Mouse (Mus musculus) myocyte (in vitro differentiated cells): Measurements from ENCODE around the gene Dab2. TPM values are rescaled to one million over a fixed set of nuclear protein-coding genes. Genes with fewer than 3 reads are reported as not detected.

Experiments used
- H3K27me3 ChIP-seq: one replicate; pipeline ENCODE4 v1.6.1; 2011; ENCODE audit not compliant: control insufficient read depth, insufficient read depth, insufficient read length
- H3K36me3 ChIP-seq: one replicate; pipeline ENCODE4 v1.6.1; 2011; ENCODE audit not compliant: control insufficient read depth, insufficient read depth
- H3K4me2 ChIP-seq: one replicate; pipeline ENCODE4 v1.6.1; 2011; ENCODE audit warnings: low read depth, control low read depth
- H3K4me3 ChIP-seq: one replicate; pipeline ENCODE4 v1.5.1; 2011; ENCODE audit warnings: mild to moderate bottlenecking, control low read depth, moderate library complexity
- H3K79me2 ChIP-seq: one replicate; pipeline ENCODE4 v1.6.1; 2011; ENCODE audit not compliant: control insufficient read depth, insufficient read depth
- H3ac ChIP-seq: one replicate; pipeline ENCODE4 v1.6.1; 2011; ENCODE audit not compliant: control insufficient read depth, insufficient read length
- CEBPB ChIP-seq: IDR thresholded peaks from 2 replicates; pipeline ENCODE4 v1.6.1; 2011; ENCODE audit warnings: mild to moderate bottlenecking, moderate library complexity; ENCODE audit not compliant: poor library complexity, insufficient read depth, severe bottlenecking
- E2F4 ChIP-seq: IDR thresholded peaks from one replicate; pipeline ENCODE4 v1.6.1; 2011; ENCODE audit warnings: mild to moderate bottlenecking, control low read depth, moderate library complexity; ENCODE audit not compliant: insufficient read depth
- MAX ChIP-seq: IDR thresholded peaks from one replicate; pipeline ENCODE4 v1.6.1; 2011; ENCODE audit warnings: low read depth, mild to moderate bottlenecking, control low read depth
- MYOD1 ChIP-seq, 3 experiments: IDR thresholded peaks; one replicate each; pipeline ENCODE4 v1.6.1; 2011; ENCODE audit warnings: control low read depth in 2 of 3, low read depth in 2 of 3, mild to moderate bottlenecking in 2 of 3, moderate library complexity in 1 of 3; ENCODE audit not compliant: insufficient read length in 2 of 3, control insufficient read depth in 1 of 3
- MYOG ChIP-seq, 3 experiments: IDR thresholded peaks; one replicate each; pipeline ENCODE4 v1.6.1; 2011; ENCODE audit warnings: control low read depth in 2 of 3, low read depth in 2 of 3, mild to moderate bottlenecking in 2 of 3; ENCODE audit not compliant: insufficient read length in 2 of 3, control insufficient read depth in 1 of 3, insufficient read depth in 1 of 3
- POLR2A ChIP-seq: IDR thresholded peaks from one replicate; pipeline ENCODE4 v1.6.1; 2011; ENCODE audit warnings: low read depth, mild to moderate bottlenecking, control low read depth, moderate library complexity; ENCODE audit not compliant: insufficient read length
- POLR2AphosphoS2 ChIP-seq: IDR thresholded peaks from one replicate; pipeline ENCODE4 v1.6.1; 2011; ENCODE audit warnings: low read depth, control low read depth; ENCODE audit not compliant: insufficient read length
- REST ChIP-seq: IDR thresholded peaks from one replicate; pipeline ENCODE4 v1.6.1; 2011; ENCODE audit warnings: mild to moderate bottlenecking, control low read depth, moderate library complexity; ENCODE audit not compliant: insufficient read depth, insufficient read length
- SRF ChIP-seq: IDR thresholded peaks from one replicate; pipeline ENCODE4 v1.6.1; 2011; ENCODE audit warnings: low read depth; ENCODE audit not compliant: control insufficient read depth, insufficient read length
- TCF12 ChIP-seq: IDR thresholded peaks from one replicate; pipeline ENCODE4 v1.6.1; 2011; ENCODE audit warnings: mild to moderate bottlenecking, control low read depth; ENCODE audit not compliant: poor library complexity, insufficient read depth, severe bottlenecking
- TCF3 ChIP-seq: IDR thresholded peaks from one replicate; pipeline ENCODE4 v1.6.1; 2011; ENCODE audit warnings: low read depth, control low read depth; ENCODE audit not compliant: insufficient read length
- USF1 ChIP-seq: IDR thresholded peaks from one replicate; pipeline ENCODE4 v1.6.1; 2011; ENCODE audit warnings: low read depth, mild to moderate bottlenecking, control low read depth, moderate library complexity
- polyA plus RNA-seq: library from polyadenylated mRNA; unstranded; fragments of >200 nt; fragmentation: generic; extraction: Trizol; gene quantifications from one replicate; pipeline ENCODE4 v1.2.1, GENCODE M21; 2012; ENCODE audit warnings: missing spikeins

Gene Dab2
- polyA plus RNA-seq, 1 experiment, result 9.8 TPM

- H3K36me3 ChIP-seq, result no peaks in the 10 kb centered on the region
- TF ChIP-seq SRF, result no peak
- TF ChIP-seq MYOD1 (IDR thresholded peaks at IDR 0.05; ENCODE audit: control insufficient read depth in 1 of 3, insufficient read length in 2 of 3, low read depth in 2 of 3), result no peak
- TF ChIP-seq CEBPB, result no peak
- H3K4me3 ChIP-seq, result no peak overlapping the region
- no peaks in the 10 kb centered on the region for H3K79me2 ChIP-seq
- H3K27me3 ChIP-seq, result no peaks in the 10 kb centered on the region
- no peak overlapping the region for H3ac ChIP-seq
- no peak overlapping the region for H3K4me2 ChIP-seq
These were observed 21.7 kb downstream of the Dab2 start for GRCm38 (mm10) chr15:6321263-6321662.

- TF ChIP-seq CEBPB, result no peak
- TF ChIP-seq SRF, result no peak
- TF ChIP-seq USF1, result no peak
- TF ChIP-seq MYOG (IDR thresholded peaks at IDR 0.05; ENCODE audit: control insufficient read depth in 1 of 3, insufficient read depth in 1 of 3, insufficient read length in 2 of 3, low read depth in 2 of 3), result no peak
- Histone ChIP-seq H3K27me3 (no peaks in the 10 kb centered on the region), H3K79me2 (no peaks in the 10 kb centered on the region), H3ac (no peak overlapping the region), H3K36me3 (no peaks in the 10 kb centered on the region), H3K4me3 (no peak overlapping the region), H3K4me2 (no peak overlapping the region)
These were observed 22.7 kb downstream of the Dab2 start for GRCm38 (mm10) chr15:6322311-6322710.

- Histone ChIP-seq H3K4me3 (no peak overlapping the region), H3K27me3 (no peaks in the 10 kb centered on the region), H3K79me2 (no peaks in the 10 kb centered on the region), H3K36me3 (no peaks in the 10 kb centered on the region), H3K4me2 (no peak overlapping the region), H3ac (no peak overlapping the region)
- TF ChIP-seq SRF, result no peak
These were observed 24.0 kb downstream of the Dab2 start for GRCm38 (mm10) chr15:6323577-6323976.

DNA sequence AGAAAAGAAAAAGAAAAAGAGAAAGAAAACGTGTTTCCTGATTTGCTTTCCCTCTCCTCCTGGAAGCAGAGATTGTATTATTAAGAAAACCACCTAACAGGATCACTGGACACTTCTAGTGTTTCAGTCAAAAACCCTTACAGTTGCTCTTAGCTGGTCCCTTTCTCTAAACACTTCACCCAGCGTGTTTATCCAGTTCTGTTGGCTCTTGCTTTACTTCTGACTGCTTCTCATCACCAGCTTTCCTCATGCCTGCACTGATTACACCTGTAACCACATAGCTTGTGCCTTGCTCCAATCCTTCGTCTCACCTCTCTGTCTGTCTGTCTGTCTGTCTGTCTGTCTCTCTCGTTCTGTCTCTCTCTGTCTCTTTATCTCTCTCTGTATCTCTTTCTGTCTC is 25.9 kb downstream of the Dab2 start:
- no peaks in the 10 kb centered on the region for H3K36me3 ChIP-seq
- no peak overlapping the region for H3K4me3 ChIP-seq
- peak overlapping the region; percentile 1 for H3K4me2 ChIP-seq
- no peaks in the 10 kb centered on the region for H3K27me3 ChIP-seq
- TF ChIP-seq POLR2AphosphoS2 (no peak), E2F4 (no peak), MYOG (IDR thresholded peaks at IDR 0.05; ENCODE audit: control insufficient read depth in 1 of 3, insufficient read depth in 1 of 3, insufficient read length in 2 of 3, low read depth in 2 of 3) (no peak)
- H3K79me2 ChIP-seq, result no peaks in the 10 kb centered on the region
- H3ac ChIP-seq, result no peak overlapping the region

DNA sequence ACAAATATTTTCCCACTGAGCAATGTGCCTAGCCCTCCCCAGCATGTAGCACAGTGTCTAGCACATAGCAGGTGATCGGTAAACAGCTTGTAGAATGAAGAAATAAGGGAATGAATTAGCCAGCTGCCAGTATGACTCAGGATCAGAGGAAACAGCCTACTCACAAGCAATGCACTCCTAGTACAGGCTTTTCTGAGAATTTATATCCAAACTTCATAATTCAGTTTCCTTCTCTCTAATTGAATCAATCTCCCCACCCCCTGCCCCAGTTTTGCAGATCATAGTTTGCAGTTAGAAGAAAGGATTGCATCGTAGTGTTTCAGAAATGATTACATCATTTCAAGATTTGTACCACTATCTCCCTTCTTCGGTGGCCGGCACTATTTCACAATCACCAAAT is 26.4 kb downstream of the Dab2 start:
- no peaks in the 10 kb centered on the region for H3K36me3 ChIP-seq
- TF ChIP-seq MYOD1 (IDR thresholded peaks at IDR 0.05; ENCODE audit: control insufficient read depth in 1 of 3, insufficient read length in 2 of 3, low read depth in 2 of 3), result peak; percentile 23 to 54 (median 38)
- peak; percentile 71 for TF ChIP-seq CEBPB
- TF ChIP-seq USF1, result no peak
- no peak for TF ChIP-seq REST
- TF ChIP-seq TCF12, result no peak
- no peak for TF ChIP-seq SRF
- TF ChIP-seq POLR2A, result no peak
- no peak for TF ChIP-seq E2F4
- no peak for TF ChIP-seq MAX
- no peak for TF ChIP-seq TCF3
- no peak for TF ChIP-seq MYOG (IDR thresholded peaks at IDR 0.05; ENCODE audit: control insufficient read depth in 1 of 3, insufficient read depth in 1 of 3, insufficient read length in 2 of 3, low read depth in 2 of 3)
- TF ChIP-seq POLR2AphosphoS2, result no peak
- no peak overlapping the region for H3K4me3 ChIP-seq
- H3K79me2 ChIP-seq, result no peaks in the 10 kb centered on the region
- H3ac ChIP-seq, result no peak overlapping the region
- H3K4me2 ChIP-seq, result peak overlapping the region; percentile 3
- no peaks in the 10 kb centered on the region for H3K27me3 ChIP-seq

DNA sequence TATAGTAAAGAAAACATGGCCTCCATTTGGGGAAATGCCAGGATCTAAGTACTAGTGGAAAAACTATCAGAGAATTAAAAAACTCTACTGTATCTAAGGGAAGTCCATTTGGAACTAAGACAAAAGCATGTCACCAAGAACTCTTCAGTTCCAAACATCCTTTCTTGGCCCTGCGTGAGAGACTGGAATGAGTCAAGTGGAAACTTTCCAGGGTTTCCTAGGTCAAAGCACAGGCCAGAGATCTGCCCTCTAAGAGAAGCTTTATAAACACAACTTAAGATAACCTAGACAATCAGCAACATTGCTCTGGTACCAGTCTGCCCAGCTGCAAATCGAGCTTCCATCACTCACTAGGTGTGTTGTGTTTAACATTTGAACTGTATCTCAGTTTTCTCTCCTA is 31.8 kb downstream of the Dab2 start:
- Histone ChIP-seq H3ac (no peak overlapping the region), H3K4me2 (no peak overlapping the region), H3K4me3 (no peak overlapping the region), H3K36me3 (no peaks in the 10 kb centered on the region), H3K27me3 (no peaks in the 10 kb centered on the region), H3K79me2 (no peaks in the 10 kb centered on the region)
- TF ChIP-seq USF1, result no peak
- TF ChIP-seq MYOG (IDR thresholded peaks at IDR 0.05; ENCODE audit: control insufficient read depth in 1 of 3, insufficient read depth in 1 of 3, insufficient read length in 2 of 3, low read depth in 2 of 3), result no peak
- TF ChIP-seq REST, result no peak
- no peak for TF ChIP-seq MAX
- no peak for TF ChIP-seq E2F4
- no peak for TF ChIP-seq POLR2A
- TF ChIP-seq MYOD1 (IDR thresholded peaks at IDR 0.05; ENCODE audit: control insufficient read depth in 1 of 3, insufficient read length in 2 of 3, low read depth in 2 of 3), result no peak
- no peak for TF ChIP-seq POLR2AphosphoS2
- no peak for TF ChIP-seq TCF12
- TF ChIP-seq TCF3, result no peak
- no peak for TF ChIP-seq CEBPB
- no peak for TF ChIP-seq SRF
